Mouse (Mus musculus): Measurements from ENCODE around the gene Zfp92.
A peak's percentile ranks its signal among the peaks of the same experiment; 100 is the strongest.

Gene Zfp92

DNA sequence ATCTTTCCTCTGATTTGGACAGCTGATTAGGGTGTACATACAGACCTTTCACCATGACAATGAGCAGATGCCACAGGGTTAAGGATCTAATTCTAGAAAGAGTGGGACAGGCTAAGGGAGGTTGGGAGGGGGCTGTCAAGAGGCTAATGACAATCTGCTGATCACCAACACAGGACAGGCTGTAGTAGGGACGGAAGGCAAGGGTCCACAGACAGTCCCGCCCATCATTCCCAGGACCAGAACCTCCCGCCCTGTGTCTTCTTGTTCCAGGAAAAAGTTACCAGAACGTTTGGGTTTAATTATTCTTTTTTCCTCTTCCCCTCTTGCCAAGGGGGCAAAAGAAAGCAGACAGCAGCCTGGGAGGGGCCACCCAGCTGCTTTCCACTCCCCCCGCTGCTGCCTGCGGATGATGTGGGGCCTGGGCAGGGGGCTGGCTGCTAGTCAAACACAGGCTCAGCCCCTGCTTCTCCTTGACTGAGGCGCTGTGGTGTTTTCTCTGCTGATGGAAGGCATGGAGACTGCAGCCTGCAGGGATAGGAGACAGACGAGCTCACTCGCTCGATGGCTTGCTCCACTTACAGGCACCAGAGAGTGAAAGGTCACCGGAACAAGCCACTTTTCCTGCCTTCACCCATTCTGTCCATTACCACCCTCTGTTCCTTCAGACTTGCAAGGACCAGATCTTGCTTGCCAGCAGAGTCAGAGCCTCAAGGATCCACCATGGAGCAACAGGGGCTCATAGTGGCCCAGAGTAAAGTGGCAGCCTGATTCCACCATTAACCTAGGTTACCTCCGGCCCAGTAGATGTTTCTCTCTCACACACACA, 63.7 kb downstream of the Zfp92 start:
- DNase-seq (ENCODE audit: low spot score), result no peak

DNA sequence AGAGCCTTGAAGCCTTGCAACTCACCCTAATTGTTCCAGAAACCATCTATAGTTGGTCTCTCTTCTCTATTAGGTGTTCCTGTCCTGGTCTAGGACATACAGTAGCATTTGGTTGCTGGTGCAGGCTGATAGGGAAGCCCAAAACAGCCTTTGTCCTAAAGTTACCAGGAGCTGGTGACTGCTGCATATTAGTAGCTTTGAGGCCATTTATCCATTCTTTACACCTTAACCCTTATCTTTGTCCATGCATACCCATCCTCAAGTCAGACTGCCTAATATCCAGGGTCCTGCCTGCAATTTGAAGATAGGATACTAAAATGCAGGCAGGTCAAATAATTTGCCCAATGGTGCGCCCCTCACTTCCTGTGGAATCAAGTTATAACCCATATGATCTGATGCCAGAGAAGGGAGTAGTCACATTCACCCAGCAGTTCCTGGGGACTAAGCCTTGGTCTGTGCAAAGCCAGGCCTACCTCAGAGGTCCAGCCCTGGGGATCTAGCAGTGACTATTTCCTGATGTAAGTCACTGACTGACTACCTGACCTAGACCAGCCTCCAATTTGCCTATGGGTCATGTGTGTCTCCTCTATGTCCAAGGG, 64.9 kb downstream of the Zfp92 start:
- DNase-seq (ENCODE audit: low spot score), result no peak

GRCm38 (mm10) chrX:73476621-73477020, 65.7 kb downstream of the Zfp92 start:
- peak; percentile 43 for DNase-seq (ENCODE audit: low spot score)

DNA sequence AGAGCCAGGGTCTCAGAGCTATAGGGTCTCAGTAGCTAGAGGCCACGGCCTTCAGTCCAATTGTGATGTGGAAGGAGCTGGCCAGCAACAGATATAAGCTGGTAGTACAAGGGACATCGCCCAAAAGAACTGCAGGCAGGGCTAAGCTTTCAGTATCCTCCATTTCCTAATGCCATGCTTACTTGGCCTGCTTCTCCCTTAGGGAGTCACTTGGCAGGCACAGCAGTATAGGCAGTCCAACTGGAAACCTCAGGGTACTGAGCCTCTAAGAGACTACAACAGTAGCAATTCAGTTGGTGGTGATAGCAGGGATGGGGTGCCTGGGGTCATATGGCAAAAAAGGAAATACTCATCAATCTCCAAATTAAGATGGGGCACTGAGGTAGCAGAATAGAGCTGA, 66.6 kb downstream of the Zfp92 start:
- no peak for DNase-seq (ENCODE audit: low spot score)

Measured in urinary bladder, postnatal 14 days (tissue).